Mouse (Mus musculus) lung, postnatal 0 days (tissue): ENCODE measurements around the gene Rasgrf1.

Experiments
- CTCF ChIP-seq: IDR thresholded peaks from 2 replicates; pipeline ENCODE4 v1.5.1; 2016; ENCODE audit warnings: antibody characterized with exemption, mild to moderate bottlenecking
- EP300 ChIP-seq: IDR thresholded peaks from 2 replicates; pipeline ENCODE4 v1.6.1; 2016; ENCODE audit warnings: antibody characterized with exemption, mild to moderate bottlenecking, control low read depth

- TF ChIP-seq CTCF (no peak), EP300 (no peak)
Measured at GRCm38 (mm10) chr9:90075336-90075735, 165.6 kb downstream of the Rasgrf1 start.
